ENCODE assay signal across 27 mouse cellular contexts in genomic region chr7:64921189-64921588, GRCm38 (mm10). TPM values are rescaled to one million over a fixed set of nuclear protein-coding genes. Genes with fewer than 3 reads are reported as not detected.
DNase-seq lines count a peak whose midpoint lies in the region; ATAC-seq and TF ChIP-seq lines count a peak whose summit lies in the region.
"Had no signal": no experiment of that assay in that cellular context is flagged by ENCODE, and none has a peak within 500 bp of the region (broad histone marks: within the 10 kb centered on the region; RNA-seq: fewer than 3 reads in every experiment).

No protein-coding gene starts in this region.

- DNase-seq in forebrain, embryonic 14.5 days (ENCODE audit: low spot score): peak; percentile 25
- DNase-seq in hindbrain, postnatal 0 days (ENCODE audit: low spot score): no peak
- no peak for DNase-seq in hindbrain, embryonic 10.5 days (ENCODE audit: low spot score)
- peak; percentile 42 for DNase-seq in brain, embryonic 14.5 days (ENCODE audit: low read depth)
- DNase-seq in layer of hippocampus, adult 9-11 months: no peak
- DNase-seq: adrenal gland, postnatal 10 days; cerebellum, adult 11 months; cerebellum, adult 9-11 months; gastrocnemius, adult 2 months; gastrocnemius, postnatal 36 days; heart, postnatal 10 days; kidney, adult 2 months; kidney, postnatal 36 days; right cerebral cortex, postnatal 4 days; thymus, adult 2 months; thymus, postnatal 36 days had no signal

- H3K36me3 ChIP-seq in forebrain, embryonic 14.5 days (ENCODE audit: control insufficient read depth, insufficient read depth, low read length): no peaks in the 10 kb centered on the region
- no peaks in the 10 kb centered on the region for H3K36me3 ChIP-seq in forebrain, embryonic 15.5 days
- no peaks in the 10 kb centered on the region for H3K36me3 ChIP-seq in hindbrain, postnatal 0 days (ENCODE audit: insufficient read depth, low read length)
- H3K36me3 ChIP-seq in hindbrain, embryonic 10.5 days: no peaks in the 10 kb centered on the region
- H3K36me3 ChIP-seq in midbrain, embryonic 16.5 days (ENCODE audit: control insufficient read depth, insufficient read depth, low read length): no peaks in the 10 kb centered on the region
- H3K36me3 ChIP-seq: embryonic facial prominence, embryonic 13.5 days; forebrain, embryonic 10.5 days; heart, embryonic 13.5 days; intestine, embryonic 15.5 days; limb, embryonic 13.5 days; lung, embryonic 15.5 days had no signal

- H3K4me1 ChIP-seq in forebrain, embryonic 14.5 days (ENCODE audit: control insufficient read depth, insufficient read depth, low read length): peaks cover 5% of the 10 kb centered on the region
- peaks cover 15% of the 10 kb centered on the region for H3K4me1 ChIP-seq in forebrain, embryonic 15.5 days
- no peaks in the 10 kb centered on the region for H3K4me1 ChIP-seq in hindbrain, postnatal 0 days (ENCODE audit: insufficient read depth, low read length)
- H3K4me1 ChIP-seq in hindbrain, embryonic 10.5 days (replicated peaks): peaks cover 2% of the 10 kb centered on the region; the same call in 1 of the 2 replicates
- peaks cover 10% of the 10 kb centered on the region for H3K4me1 ChIP-seq in midbrain, embryonic 16.5 days (ENCODE audit: control insufficient read depth, insufficient read depth, low read length)
- H3K4me1 ChIP-seq: embryonic facial prominence, embryonic 13.5 days; heart, embryonic 13.5 days; intestine, embryonic 15.5 days; limb, embryonic 13.5 days; lung, embryonic 15.5 days had no signal

- TF ChIP-seq POLR2A in brain, embryonic 14.5 days (IDR thresholded peaks at IDR 0.05; ENCODE audit: borderline replicate concordance, extremely low read depth, insufficient read depth, insufficient read length, poor library complexity, severe bottlenecking): no peak

- ATAC-seq in forebrain, embryonic 14.5 days: no peak; the same call in 1 of the 2 replicates
- ATAC-seq in forebrain, embryonic 15.5 days (replicated peaks): no peak
- 0 out of 2 replicates have a peak, but pooled peaks have one; percentile 62 for ATAC-seq in hindbrain, postnatal 0 days
- ATAC-seq in midbrain, embryonic 16.5 days: 0 out of 2 replicates have a peak, but pooled peaks have one; percentile 46
- ATAC-seq: intestine, embryonic 15.5 days; Patski had no signal

- H3K4me3 ChIP-seq in forebrain, embryonic 14.5 days (ENCODE audit: low read depth, low read length): no peak overlapping the region
- H3K4me3 ChIP-seq in forebrain, embryonic 15.5 days: no peak overlapping the region
- no peak overlapping the region for H3K4me3 ChIP-seq in hindbrain, postnatal 0 days (ENCODE audit: low read length)
- H3K4me3 ChIP-seq in hindbrain, embryonic 10.5 days: no peak overlapping the region
- H3K4me3 ChIP-seq in midbrain, embryonic 16.5 days (ENCODE audit: low read depth, low read length): no peak overlapping the region
- H3K4me3 ChIP-seq: embryonic facial prominence, embryonic 13.5 days; forebrain, embryonic 10.5 days; gastrocnemius, adult 2 months; heart, embryonic 13.5 days; intestine, embryonic 15.5 days; layer of hippocampus, adult 2 months; limb, embryonic 13.5 days; lung, embryonic 15.5 days had no signal

- H3K27ac ChIP-seq in forebrain, embryonic 14.5 days (ENCODE audit: low read depth, low read length): 0 out of 2 replicates have a peak overlapping the region, but pooled peaks have one; percentile 9
- no peak overlapping the region for H3K27ac ChIP-seq in forebrain, embryonic 15.5 days (replicated peaks)
- H3K27ac ChIP-seq in hindbrain, postnatal 0 days: no peak overlapping the region
- H3K27ac ChIP-seq in hindbrain, embryonic 10.5 days: no peak overlapping the region
- H3K27ac ChIP-seq in midbrain, embryonic 16.5 days (ENCODE audit: low read length): no peak overlapping the region
- H3K27ac ChIP-seq: embryonic facial prominence, embryonic 13.5 days; forebrain, embryonic 10.5 days; gastrocnemius, adult 2 months; heart, embryonic 13.5 days; intestine, embryonic 15.5 days; layer of hippocampus, adult 2 months; limb, embryonic 13.5 days; lung, embryonic 15.5 days had no signal

- WGBS in forebrain, embryonic 14.5 days: 48% methylated on average over 13 of the region's 13 CpGs
- WGBS in forebrain, embryonic 15.5 days: 45% methylated on average over 13 of the region's 13 CpGs
- 58% methylated on average over 13 of the region's 13 CpGs for WGBS in hindbrain, postnatal 0 days
- WGBS in hindbrain, embryonic 10.5 days: 82% methylated on average over 13 of the region's 13 CpGs
- WGBS in midbrain, embryonic 16.5 days: 27% methylated on average over 13 of the region's 13 CpGs

- peak overlapping the region; percentile 17; the same call in 1 of the 2 replicates for H3K9ac ChIP-seq in forebrain, embryonic 14.5 days (ENCODE audit: low read length)
- no peak overlapping the region for H3K9ac ChIP-seq in forebrain, embryonic 15.5 days (replicated peaks)
- H3K9ac ChIP-seq in hindbrain, postnatal 0 days (replicated peaks; ENCODE audit: low read length): no peak overlapping the region
- H3K9ac ChIP-seq in midbrain, embryonic 16.5 days (ENCODE audit: low read depth, low read length): no peak overlapping the region
- H3K9ac ChIP-seq: embryonic facial prominence, embryonic 13.5 days; heart, embryonic 13.5 days; intestine, embryonic 15.5 days; limb, embryonic 13.5 days; lung, embryonic 15.5 days had no signal

- H3K9me3 ChIP-seq in forebrain, embryonic 14.5 days (replicated peaks; ENCODE audit: control insufficient read depth, low read length): no peaks in the 10 kb centered on the region
- H3K9me3 ChIP-seq in forebrain, embryonic 15.5 days: no peaks in the 10 kb centered on the region
- no peaks in the 10 kb centered on the region for H3K9me3 ChIP-seq in hindbrain, postnatal 0 days (ENCODE audit: low read length)
- no peaks in the 10 kb centered on the region; the same call in 1 of the 2 replicates for H3K9me3 ChIP-seq in hindbrain, embryonic 10.5 days
- no peaks in the 10 kb centered on the region for H3K9me3 ChIP-seq in midbrain, embryonic 16.5 days (replicated peaks; ENCODE audit: control insufficient read depth, low read length, poor library complexity, severe bottlenecking)
- H3K9me3 ChIP-seq: embryonic facial prominence, embryonic 13.5 days; forebrain, embryonic 10.5 days; heart, embryonic 13.5 days; intestine, embryonic 15.5 days; limb, embryonic 13.5 days; lung, embryonic 15.5 days had no signal

- peak overlapping the region; percentile 5; the same call in 1 of the 2 replicates for H3K4me2 ChIP-seq in forebrain, embryonic 14.5 days (ENCODE audit: low read length)
- H3K4me2 ChIP-seq in forebrain, embryonic 15.5 days (replicated peaks): no peak overlapping the region
- H3K4me2 ChIP-seq in hindbrain, postnatal 0 days (ENCODE audit: low read depth, low read length): no peak overlapping the region
- peak overlapping the region; percentile 32; the same call in 1 of the 2 replicates for H3K4me2 ChIP-seq in midbrain, embryonic 16.5 days (ENCODE audit: low read length)
- H3K4me2 ChIP-seq: embryonic facial prominence, embryonic 13.5 days; heart, embryonic 13.5 days; intestine, embryonic 15.5 days; limb, embryonic 13.5 days; liver, embryonic 11.5 days; lung, embryonic 15.5 days had no signal

- no peak for TF ChIP-seq CTCF in hindbrain, postnatal 0 days (IDR thresholded peaks at IDR 0.05; ENCODE audit: low read depth)
- no peak for TF ChIP-seq CTCF in brain, embryonic 14.5 days (IDR thresholded peaks at IDR 0.05; ENCODE audit: borderline replicate concordance, extremely low read depth, insufficient read depth, insufficient read length)

- no peaks in the 10 kb centered on the region for H3K27me3 ChIP-seq in forebrain, embryonic 14.5 days (replicated peaks; ENCODE audit: control insufficient read depth, insufficient read depth, low read length)
- H3K27me3 ChIP-seq in forebrain, embryonic 15.5 days: no peaks in the 10 kb centered on the region
- no peaks in the 10 kb centered on the region for H3K27me3 ChIP-seq in hindbrain, postnatal 0 days (ENCODE audit: insufficient read depth, low read length)
- no peaks in the 10 kb centered on the region for H3K27me3 ChIP-seq in hindbrain, embryonic 10.5 days (ENCODE audit: insufficient read depth, poor library complexity, severe bottlenecking)
- no peaks in the 10 kb centered on the region for H3K27me3 ChIP-seq in midbrain, embryonic 16.5 days (ENCODE audit: control insufficient read depth, insufficient read depth, low read depth, low read length)
- H3K27me3 ChIP-seq: embryonic facial prominence, embryonic 13.5 days; heart, embryonic 13.5 days; intestine, embryonic 15.5 days; lung, embryonic 15.5 days; Patski had no signal

RNA-seq across cellular contexts. Expression of gene Nsmce3, which starts 48.4 kb away (rescaled TPM):
- 10.8 and 10.9 TPM in 2 replicates for polyA plus RNA-seq in forebrain, embryonic 14.5 days (2014; fragmentation: Nextera tagmentation; extraction: Ambion mirVana)
- polyA plus RNA-seq in forebrain, embryonic 15.5 days (2015; fragmentation: Nextera tagmentation; extraction: Ambion mirVana): 9.6 and 10.0 TPM in 2 replicates
- 18.4 and 19.3 TPM in 2 replicates for total RNA-seq in hindbrain, postnatal 0 days (2014; rRNA removed)
- polyA plus RNA-seq in hindbrain, postnatal 0 days (2015; fragmentation: Nextera tagmentation; extraction: Ambion mirVana): 10.2 and 10.5 TPM in 2 replicates
- polyA plus RNA-seq in hindbrain, embryonic 10.5 days (2016; fragmentation: Nextera tagmentation; extraction: Ambion mirVana): 10.6 and 12.1 TPM in 2 replicates
- polyA plus RNA-seq in brain, embryonic 14.5 days (2012; rRNA removed): 8.4 TPM in 2 replicates
- 10.3 and 11.5 TPM in 2 replicates for polyA plus RNA-seq in midbrain, embryonic 16.5 days (2015; fragmentation: Nextera tagmentation; extraction: Ambion mirVana)

Comparison
In these comparisons a context has a peak if more than half of its experiments do, and no peak if none do; other contexts are left out.
1. H3K4me2 ChIP-seq: peak in forebrain, embryonic 14.5 days (single experiment) and midbrain, embryonic 16.5 days (single experiment); none in forebrain, embryonic 15.5 days (single experiment) and hindbrain, postnatal 0 days (single experiment).
2. ATAC-seq: peak in hindbrain, postnatal 0 days (single experiment) and midbrain, embryonic 16.5 days (single experiment); none in forebrain, embryonic 14.5 days (single experiment) and forebrain, embryonic 15.5 days (single experiment).
3. DNase-seq: peak in forebrain, embryonic 14.5 days (single experiment) and brain, embryonic 14.5 days (single experiment); none in hindbrain, postnatal 0 days (single experiment), hindbrain, embryonic 10.5 days (single experiment) and layer of hippocampus, adult 9-11 months (single experiment).